Mouse (Mus musculus): ENCODE measurements at regions not wholly inside any gene's neighbourhood (a gene's known extent, or its start where the extent isn't known, plus 50 kb on each side); places are given as distances from the start of the nearest gene placed in this dataset.
A peak's percentile ranks its signal among the peaks of the same experiment; 100 is the strongest.
"Not testable (repeated sequence)": the region's sequence is repeated elsewhere in the genome, so short reads cannot be mapped to it uniquely, and the experiment has no call there.

GRCm38 (mm10) chr6:47679946-47680345, 84.8 kb upstream of the Ezh2 start:
- intact Hi-C loops (cut with DNase I): not testable (repeated sequence)
- peak in 1 of 2 experiments; percentile 10 for DNase-seq (ENCODE audit: low spot score in 2 of 2)

DNA sequence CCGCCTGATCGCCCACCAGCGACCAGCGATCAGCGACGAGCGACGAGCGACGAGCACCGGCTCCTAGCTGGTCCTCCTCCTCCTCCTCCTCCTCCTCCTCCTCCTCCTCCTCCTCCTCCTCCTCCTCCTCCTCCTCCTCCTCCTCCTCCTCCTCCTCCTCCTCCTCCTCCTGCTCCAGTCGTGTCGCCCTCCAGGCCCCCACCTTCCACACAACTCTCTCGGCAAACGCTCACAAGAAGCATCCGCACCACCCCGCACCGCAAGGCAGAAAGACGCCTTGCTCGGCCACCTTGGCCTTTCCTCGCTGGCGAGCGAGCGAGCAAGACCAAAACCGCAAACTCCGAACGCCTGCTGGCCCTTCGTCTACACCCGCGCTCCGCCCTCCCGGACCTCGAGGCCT, 77.6 kb upstream of the Ezh2 start:
- intact Hi-C loops (cut with DNase I): not testable (repeated sequence)

GRCm38 (mm10) chr6:47652880-47653279, 57.7 kb upstream of the Ezh2 start:
- DNase-seq (ENCODE audit: low spot score in 2 of 2): peak; percentile 52 to 82

More for the DNA sequence above, 77.6 kb upstream of the Ezh2 start:
- DNase-seq (ENCODE audit: low spot score in 2 of 2): peak; percentile 16 to 39

GRCm38 (mm10) chr6:47651385-47651718, 56.2 kb upstream of the Ezh2 start:
- DNase-seq (ENCODE audit: low spot score in 2 of 2); intact Hi-C loops (cut with DNase I): not testable (repeated sequence)

More at GRCm38 (mm10) chr6:47652880-47653279, 57.7 kb upstream of the Ezh2 start:
- intact Hi-C loops (cut with DNase I): not testable (repeated sequence)

GRCm38 (mm10) chr6:47650463-47651384, 55.6 kb upstream of the Ezh2 start:
- peak; percentile 99 to 100 for DNase-seq (ENCODE audit: low spot score in 2 of 2)
- intact Hi-C loops (cut with DNase I): no loop called here

GRCm38 (mm10) chr6:47649961-47650360, 54.8 kb upstream of the Ezh2 start:
- intact Hi-C loops (cut with DNase I): no loop called here
- peak; percentile 9 to 18 for DNase-seq (ENCODE audit: low spot score in 2 of 2)

DNA sequence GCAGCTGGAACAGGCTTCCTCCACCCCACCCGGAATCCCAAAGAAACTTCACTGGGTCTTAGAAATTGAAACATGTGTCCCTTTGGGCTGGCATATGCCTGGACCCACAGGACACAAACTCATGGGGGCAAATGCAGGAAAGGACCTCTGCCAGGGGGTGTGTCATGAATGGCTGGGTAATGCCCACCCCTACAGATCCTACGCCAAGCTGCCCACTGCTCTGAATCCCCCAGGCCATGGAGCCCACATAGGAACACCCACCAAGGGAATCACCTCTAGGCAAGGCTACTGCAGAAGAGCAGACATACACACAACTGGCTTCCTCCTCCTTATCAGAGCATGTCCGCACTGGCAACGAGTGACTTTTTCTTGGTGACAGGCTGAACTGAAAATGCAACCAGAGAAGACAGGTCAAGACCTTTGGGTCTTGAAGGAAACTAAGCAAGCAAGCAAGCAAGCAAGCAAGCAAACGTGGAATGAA, 54.4 kb upstream of the Ezh2 start:
- intact Hi-C loops (cut with DNase I): no loop called here
- peak; percentile 13 to 26 for DNase-seq (ENCODE audit: low spot score in 2 of 2)

- DNase-seq (ENCODE audit: low spot score in 2 of 2): peak; percentile 6 to 7
- intact Hi-C loops (cut with DNase I): no loop called here
These were observed 53.8 kb upstream of the Ezh2 start for GRCm38 (mm10) chr6:47648899-47649298.

GRCm38 (mm10) chr6:47648316-47648715, 53.2 kb upstream of the Ezh2 start:
- peak in 1 of 2 experiments; percentile 8 for DNase-seq (ENCODE audit: low spot score in 2 of 2)
- intact Hi-C loops (cut with DNase I): no loop called here

- DNase-seq (ENCODE audit: low spot score in 2 of 2): peak in 1 of 2 experiments; percentile 3
- intact Hi-C loops (cut with DNase I): no loop called here
These were observed 52.7 kb upstream of the Ezh2 start for GRCm38 (mm10) chr6:47647876-47648275.

DNA sequence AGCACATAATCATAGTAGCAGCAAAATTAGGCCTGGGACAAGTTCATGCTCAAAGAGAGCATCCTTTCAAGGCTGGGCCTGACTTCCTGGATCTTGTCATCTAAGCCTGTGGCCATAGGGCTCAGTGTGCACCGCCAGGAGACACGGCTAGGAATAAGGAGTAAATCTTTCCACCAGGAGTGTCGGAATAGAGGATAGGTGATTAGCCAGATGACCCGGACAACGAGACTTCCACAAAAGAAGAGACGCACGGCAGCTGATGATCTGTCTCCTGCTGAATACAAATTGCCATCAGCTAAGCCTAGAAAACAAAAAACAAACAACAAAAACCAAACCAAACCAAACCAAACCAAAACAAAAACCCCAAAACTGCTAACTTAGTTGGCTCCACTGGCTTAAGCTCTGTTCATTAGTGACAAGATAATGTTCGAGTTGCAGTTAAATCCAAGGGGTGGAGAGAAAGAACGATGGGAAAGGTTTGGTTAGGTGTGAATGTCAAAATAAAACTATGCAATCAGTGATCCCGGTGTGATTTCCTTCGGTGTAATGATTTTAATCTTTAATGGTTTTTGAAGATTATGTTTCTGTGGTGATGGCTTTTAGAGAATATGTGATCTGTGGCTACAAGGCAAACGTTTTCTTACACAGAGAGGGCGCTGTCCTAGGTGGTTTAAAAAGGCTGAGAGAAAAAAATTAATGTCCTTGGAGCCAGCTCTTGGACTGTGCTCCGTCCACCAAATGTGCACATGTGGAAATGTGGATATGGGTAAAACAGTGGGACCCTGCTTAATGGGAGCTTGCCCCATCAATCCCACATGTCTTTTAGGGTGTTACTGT, 51.8 kb upstream of the Ezh2 start:
- peak; percentile 6 to 23 for DNase-seq (ENCODE audit: low spot score in 2 of 2)
- intact Hi-C loops (cut with DNase I): no loop called here

GRCm38 (mm10) chr6:47646022-47646421, 50.9 kb upstream of the Ezh2 start:
- no peak for DNase-seq (ENCODE audit: low spot score in 2 of 2)
- intact Hi-C loops (cut with DNase I): no loop called here

Data from left cerebral cortex, postnatal 14 days (tissue).